Mouse (Mus musculus): ENCODE measurements around the gene Odf3l2. TPM values are rescaled to one million over a fixed set of nuclear protein-coding genes. Genes with fewer than 3 reads are reported as not detected.

Odf3l2 gene
- total and polyA plus RNA-seq, 2 experiments from 2014 or later: not detected

DNA sequence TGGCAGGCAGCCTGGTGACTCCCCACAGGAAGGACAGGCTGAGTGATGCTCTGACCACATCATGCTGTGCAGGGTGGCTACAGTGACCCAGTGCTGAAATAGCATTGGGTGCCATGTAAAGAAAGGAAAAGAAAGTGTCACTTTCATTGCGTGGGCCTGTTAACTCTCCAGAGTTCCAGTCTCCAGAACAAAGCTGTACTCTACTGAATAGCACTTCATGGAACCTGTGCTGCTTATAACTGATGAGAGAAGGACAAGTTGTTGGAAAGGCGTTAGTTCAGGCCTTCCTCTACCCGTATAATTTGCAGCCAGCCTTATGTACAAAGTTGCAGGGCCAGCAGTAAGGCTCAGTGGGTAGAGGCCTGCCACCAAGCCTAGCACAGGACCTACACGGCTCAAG, 43.2 kb upstream of the Odf3l2 start, which contains the start of gene Gzmm:
Gene Gzmm, plus strand, starts transcription at position 301 of the 400 bp plus-strand sequence.
- peaks cover 50% of the 10 kb centered on the region for H3K36me3 ChIP-seq (replicated peaks; ENCODE audit: control insufficient read depth, insufficient read depth, low read length)
- DNase-seq (ENCODE audit: low spot score) (no peak), ATAC-seq (ENCODE audit: insufficient read depth, low read depth) (no peak)
- H3K27ac ChIP-seq (ENCODE audit: low read depth): no peak within 1 kb of the TSS
- H3K27me3 ChIP-seq (ENCODE audit: control insufficient read depth, insufficient read depth, low read length): no peaks in the 10 kb centered on the region
- no peak within 1 kb of the TSS for H3K4me3 ChIP-seq (ENCODE audit: low read depth, low read length)
- H3K4me1 ChIP-seq (ENCODE audit: control insufficient read depth, insufficient read depth): peaks cover 23% of the 10 kb centered on the region
- H3K4me2 ChIP-seq (ENCODE audit: low read depth, low read length): no peak within 1 kb of the TSS
- TF ChIP-seq CTCF (IDR thresholded peaks at IDR 0.05; ENCODE audit: low read depth): no peak
- 73% methylated on average over 4 of the region's 4 CpGs for WGBS
- no peak within 1 kb of the TSS for H3K9ac ChIP-seq (replicated peaks; ENCODE audit: low read depth, low read length)
- H3K9me3 ChIP-seq (replicated peaks; ENCODE audit: control insufficient read depth, low read length): no peaks in the 10 kb centered on the region

DNA sequence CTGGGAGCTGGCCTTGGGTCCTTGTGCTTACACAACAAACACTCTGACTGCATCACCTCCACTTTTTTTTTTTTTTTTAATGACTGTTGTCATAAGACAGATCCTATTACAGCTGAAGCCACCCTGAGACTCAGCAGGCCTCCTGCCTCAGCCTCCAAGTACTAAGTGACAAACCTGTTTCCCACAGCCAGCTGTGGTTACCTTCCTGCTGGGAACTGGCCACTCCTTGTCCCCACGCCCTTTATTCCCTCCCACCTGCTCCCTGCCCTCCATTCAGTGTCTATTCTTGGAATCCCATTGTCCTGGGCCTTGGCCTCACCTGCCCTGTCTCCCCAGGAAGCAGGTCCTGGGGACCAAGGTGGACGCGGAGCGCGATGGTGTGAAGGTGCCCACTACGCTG, 42.0 kb upstream of the Odf3l2 start:
- Histone ChIP-seq H3K4me2 (ENCODE audit: low read depth, low read length) (no peak overlapping the region), H3K9ac (replicated peaks; ENCODE audit: low read depth, low read length) (no peak overlapping the region), H3K4me1 (ENCODE audit: control insufficient read depth, insufficient read depth) (peaks cover 30% of the 10 kb centered on the region), H3K9me3 (replicated peaks; ENCODE audit: control insufficient read depth, low read length) (no peaks in the 10 kb centered on the region), H3K27me3 (ENCODE audit: control insufficient read depth, insufficient read depth, low read length) (no peaks in the 10 kb centered on the region), H3K4me3 (ENCODE audit: low read depth, low read length) (no peak overlapping the region), H3K36me3 (replicated peaks; ENCODE audit: control insufficient read depth, insufficient read depth, low read length) (peaks cover 50% of the 10 kb centered on the region), H3K27ac (ENCODE audit: low read depth) (peak overlapping the region; percentile 91)
- TF ChIP-seq CTCF (IDR thresholded peaks at IDR 0.05; ENCODE audit: low read depth): no peak
- TF ChIP-seq EP300 (IDR thresholded peaks at IDR 0.05; ENCODE audit: low read depth): no peak
- DNase-seq (ENCODE audit: low spot score): no peak
- ATAC-seq (ENCODE audit: insufficient read depth, low read depth): no peak
- WGBS: 94% methylated on average over 6 of the region's 6 CpGs

DNA sequence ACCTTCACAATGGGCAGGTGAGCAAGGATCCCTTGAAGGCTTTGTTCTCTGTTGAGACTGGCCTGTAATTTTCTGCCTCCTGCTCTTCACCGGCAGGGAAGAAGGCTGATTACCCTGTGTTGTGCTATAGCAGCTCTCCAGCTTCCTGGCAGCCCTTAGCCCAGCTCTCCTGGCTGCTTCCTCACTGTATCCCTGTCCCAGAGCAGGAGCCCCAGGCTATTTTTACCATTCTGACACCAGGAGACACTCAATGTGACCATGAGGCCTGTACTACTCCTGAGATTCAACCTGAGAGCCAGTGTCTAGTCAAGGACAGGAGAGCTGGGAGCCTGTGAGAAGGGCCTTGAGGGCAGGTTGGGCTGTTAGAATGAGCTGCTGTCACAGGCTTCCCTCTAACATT, 41.2 kb upstream of the Odf3l2 start:
- DNase-seq (ENCODE audit: low spot score): peak; percentile 74
- WGBS: 33% methylated on average over 1 of the region's 1 CpGs
- Histone ChIP-seq H3K27ac (ENCODE audit: low read depth) (peak overlapping the region; percentile 91), H3K9ac (replicated peaks; ENCODE audit: low read depth, low read length) (no peak overlapping the region), H3K4me2 (ENCODE audit: low read depth, low read length) (no peak overlapping the region), H3K36me3 (replicated peaks; ENCODE audit: control insufficient read depth, insufficient read depth, low read length) (peaks cover 50% of the 10 kb centered on the region), H3K4me3 (ENCODE audit: low read depth, low read length) (no peak overlapping the region), H3K9me3 (replicated peaks; ENCODE audit: control insufficient read depth, low read length) (no peaks in the 10 kb centered on the region), H3K4me1 (ENCODE audit: control insufficient read depth, insufficient read depth) (peaks cover 30% of the 10 kb centered on the region), H3K27me3 (ENCODE audit: control insufficient read depth, insufficient read depth, low read length) (no peaks in the 10 kb centered on the region)
- ATAC-seq (ENCODE audit: insufficient read depth, low read depth): peak; percentile 9; the same call in 1 of the 2 replicates
- TF ChIP-seq CTCF (IDR thresholded peaks at IDR 0.05; ENCODE audit: low read depth) (no peak), EP300 (IDR thresholded peaks at IDR 0.05; ENCODE audit: low read depth) (0 out of 2 replicates have a peak, but pooled peaks have one; percentile 31)

DNA sequence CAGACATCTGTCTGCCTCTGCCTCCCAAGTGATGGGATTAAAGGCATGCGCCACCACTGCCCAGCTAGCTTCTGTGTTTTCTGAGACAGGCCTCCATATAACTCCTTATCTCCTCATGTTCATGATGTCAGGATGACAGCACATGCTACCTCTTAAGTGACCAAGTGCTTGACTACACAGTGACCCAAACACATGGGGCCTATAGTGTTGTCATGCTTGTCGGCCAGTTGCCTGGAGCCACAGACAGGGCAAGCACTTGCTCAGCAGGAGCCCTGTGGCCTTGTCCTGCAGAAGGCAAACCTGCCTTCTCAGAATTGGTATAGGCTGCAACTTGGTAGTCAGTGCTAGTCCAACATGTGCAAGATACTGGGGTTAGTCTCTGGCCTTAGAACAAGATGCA, 40.7 kb upstream of the Odf3l2 start:
- Histone ChIP-seq H3K27ac (ENCODE audit: low read depth) (peak overlapping the region; percentile 91), H3K4me3 (ENCODE audit: low read depth, low read length) (no peak overlapping the region), H3K9ac (replicated peaks; ENCODE audit: low read depth, low read length) (no peak overlapping the region), H3K9me3 (replicated peaks; ENCODE audit: control insufficient read depth, low read length) (no peaks in the 10 kb centered on the region), H3K27me3 (ENCODE audit: control insufficient read depth, insufficient read depth, low read length) (no peaks in the 10 kb centered on the region), H3K4me1 (ENCODE audit: control insufficient read depth, insufficient read depth) (peaks cover 30% of the 10 kb centered on the region), H3K36me3 (replicated peaks; ENCODE audit: control insufficient read depth, insufficient read depth, low read length) (peaks cover 50% of the 10 kb centered on the region), H3K4me2 (ENCODE audit: low read depth, low read length) (no peak overlapping the region)
- ATAC-seq (ENCODE audit: insufficient read depth, low read depth) (no peak), DNase-seq (ENCODE audit: low spot score) (no peak)
- WGBS: 47% methylated on average over 2 of the region's 2 CpGs
- TF ChIP-seq EP300 (IDR thresholded peaks at IDR 0.05; ENCODE audit: low read depth): no peak
- no peak for TF ChIP-seq CTCF (IDR thresholded peaks at IDR 0.05; ENCODE audit: low read depth)

DNA sequence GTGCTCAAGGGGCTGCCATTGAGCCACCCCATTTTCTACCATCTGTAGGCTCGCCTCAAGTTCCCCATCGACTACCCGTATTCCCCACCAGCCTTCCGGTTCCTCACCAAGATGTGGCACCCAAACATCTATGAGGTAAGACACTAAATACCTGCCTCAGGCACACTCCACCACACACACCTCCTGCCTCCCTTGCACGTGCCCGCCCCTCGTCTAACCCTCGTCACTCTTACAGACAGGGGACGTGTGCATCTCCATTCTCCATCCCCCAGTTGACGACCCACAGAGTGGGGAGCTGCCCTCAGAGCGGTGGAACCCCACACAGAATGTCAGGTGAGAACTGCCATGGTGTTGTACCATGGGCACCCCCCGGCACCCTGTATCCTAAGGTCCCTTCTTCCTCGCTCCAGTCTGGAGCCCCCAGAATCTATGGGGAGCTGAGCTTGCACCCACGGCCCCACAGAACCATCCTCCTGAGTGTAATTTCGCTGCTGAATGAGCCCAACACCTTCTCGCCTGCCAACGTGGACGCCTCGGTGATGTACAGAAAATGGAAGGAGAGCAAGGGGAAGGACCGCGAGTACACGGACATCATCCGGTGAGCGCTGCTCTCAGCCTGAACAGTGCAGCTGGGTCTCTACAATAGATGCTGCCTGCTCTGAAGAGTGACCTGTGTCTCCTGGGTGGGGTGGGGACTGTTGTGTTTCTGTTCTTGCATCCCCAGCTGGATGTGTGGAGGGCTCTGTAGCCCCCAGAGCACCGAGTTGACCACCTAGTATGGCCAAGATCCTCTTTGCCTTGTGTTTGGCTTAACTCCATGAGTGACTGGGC, 39.4 kb upstream of the Odf3l2 start:
- Histone ChIP-seq H3K4me1 (ENCODE audit: control insufficient read depth, insufficient read depth) (peaks cover 30% of the 10 kb centered on the region), H3K4me2 (ENCODE audit: low read depth, low read length) (no peak overlapping the region), H3K27ac (ENCODE audit: low read depth) (peak overlapping the region; percentile 96), H3K9me3 (replicated peaks; ENCODE audit: control insufficient read depth, low read length) (no peaks in the 10 kb centered on the region), H3K27me3 (ENCODE audit: control insufficient read depth, insufficient read depth, low read length) (no peaks in the 10 kb centered on the region), H3K36me3 (replicated peaks; ENCODE audit: control insufficient read depth, insufficient read depth, low read length) (peaks cover 50% of the 10 kb centered on the region), H3K4me3 (ENCODE audit: low read depth, low read length) (no peak overlapping the region), H3K9ac (replicated peaks; ENCODE audit: low read depth, low read length) (no peak overlapping the region)
- DNase-seq (ENCODE audit: low spot score): no peak
- WGBS: 91% methylated on average over 25 of the region's 25 CpGs
- TF ChIP-seq CTCF (IDR thresholded peaks at IDR 0.05; ENCODE audit: low read depth) (no peak), EP300 (IDR thresholded peaks at IDR 0.05; ENCODE audit: low read depth) (no peak)
- no peak for ATAC-seq (ENCODE audit: insufficient read depth, low read depth)

All from heart, postnatal 0 days (tissue).